Mouse (Mus musculus) CD4-positive, CD25-positive, alpha-beta regulatory T cell, adult 4 months (primary cell): ENCODE measurements around the gene Smok2a. TPM values are rescaled to one million over a fixed set of nuclear protein-coding genes. Genes with fewer than 3 reads are reported as not detected.
"Not testable (repeated sequence)": the region's sequence is repeated elsewhere in the genome, so short reads cannot be mapped to it uniquely, and the experiment has no call there.

Experiments
- ATAC-seq: one replicate; pipeline ENCODE4 v1.8.0; 2017
- polyA plus RNA-seq, 2 experiments: library from polyadenylated mRNA; unstranded; fragments of 100-300 nt; shearing (Covaris generic); gene quantifications; one replicate each; pipeline ENCODE4 v1.2.1; 2017

Smok2a gene
- not detected for polyA plus RNA-seq

- ATAC-seq, result no peak
Measured at GRCm38 (mm10) chr17:13220888-13221287, at the start of gene Smok2a. Smok2a (plus strand) TSS chr17:13221188.

- not testable (repeated sequence) for ATAC-seq
Measured at GRCm38 (mm10) chr17:13173578-13173977, 47.4 kb upstream of the Smok2a start.

GRCm38 (mm10) chr17:13174029-13174428 is 47.0 kb upstream of the Smok2a start:
- ATAC-seq, result not testable (repeated sequence)

- ATAC-seq, result not testable (repeated sequence)
Measured at GRCm38 (mm10) chr17:13175609-13176008, 45.4 kb upstream of the Smok2a start.

- not testable (repeated sequence) for ATAC-seq
Measured at GRCm38 (mm10) chr17:13177796-13178195, 43.2 kb upstream of the Smok2a start.

- ATAC-seq, result not testable (repeated sequence)
Measured at GRCm38 (mm10) chr17:13179021-13179420, 42.0 kb upstream of the Smok2a start.

GRCm38 (mm10) chr17:13180491-13180890 is 40.5 kb upstream of the Smok2a start:
- not testable (repeated sequence) for ATAC-seq

GRCm38 (mm10) chr17:13182712-13183111 is 38.3 kb upstream of the Smok2a start:
- not testable (repeated sequence) for ATAC-seq

- not testable (repeated sequence) for ATAC-seq
Measured at GRCm38 (mm10) chr17:13184514-13184913, 36.5 kb upstream of the Smok2a start.

- ATAC-seq, result not testable (repeated sequence)
Measured at GRCm38 (mm10) chr17:13186541-13186940, 34.4 kb upstream of the Smok2a start.

GRCm38 (mm10) chr17:13187621-13188020 is 33.4 kb upstream of the Smok2a start:
- ATAC-seq, result not testable (repeated sequence)

GRCm38 (mm10) chr17:13188846-13189245 is 32.1 kb upstream of the Smok2a start:
- not testable (repeated sequence) for ATAC-seq

GRCm38 (mm10) chr17:13190836-13191583 is 30.0 kb upstream of the Smok2a start:
- ATAC-seq, result not testable (repeated sequence)

- not testable (repeated sequence) for ATAC-seq
Measured at GRCm38 (mm10) chr17:13196486-13196885, 24.5 kb upstream of the Smok2a start.

- ATAC-seq, result not testable (repeated sequence)
Measured at GRCm38 (mm10) chr17:13198812-13199211, 22.2 kb upstream of the Smok2a start.

- not testable (repeated sequence) for ATAC-seq
Measured at GRCm38 (mm10) chr17:13199880-13200409, 21.0 kb upstream of the Smok2a start.

- not testable (repeated sequence) for ATAC-seq
Measured at GRCm38 (mm10) chr17:13201551-13201950, 19.4 kb upstream of the Smok2a start.

GRCm38 (mm10) chr17:13202453-13203107 is 18.4 kb upstream of the Smok2a start:
- not testable (repeated sequence) for ATAC-seq

GRCm38 (mm10) chr17:13205247-13205646 is 15.7 kb upstream of the Smok2a start:
- ATAC-seq, result not testable (repeated sequence)

- ATAC-seq, result no peak
Measured at GRCm38 (mm10) chr17:13206491-13206890, 14.5 kb upstream of the Smok2a start.

- not testable (repeated sequence) for ATAC-seq
Measured at GRCm38 (mm10) chr17:13208460-13208859, 12.5 kb upstream of the Smok2a start.

- no peak for ATAC-seq
Measured at GRCm38 (mm10) chr17:13212136-13212850, 8.7 kb upstream of the Smok2a start.

- no peak for ATAC-seq
Measured at GRCm38 (mm10) chr17:13214169-13214568, 6.8 kb upstream of the Smok2a start.
